Mouse (Mus musculus) erythroid progenitor cell, adult 5-6 weeks (primary cell): Measurements from ENCODE around the gene Rpl36. TPM values are rescaled to one million over a fixed set of nuclear protein-coding genes. Genes with fewer than 3 reads are reported as not detected.
"Not testable (repeated sequence)": the region's sequence is repeated elsewhere in the genome, so short reads cannot be mapped to it uniquely, and the experiment has no call there.

Experiments used
- ATAC-seq: replicated peaks from 2 replicates; pipeline ENCODE4 v1.8.0; 2016; ENCODE audit warnings: moderate number of reproducible peaks, mild to moderate bottlenecking, moderate TSS enrichment, inconsistent platforms; ENCODE audit not compliant: poor library complexity, low FRiP score, severe bottlenecking
- total RNA-seq, 2 experiments: library from RNA; stranded (forward) in 1 of 2; stranded (reverse) in 1 of 2; fragments of 150-400 nt in 1 of 2; fragments of 186-747, 209-891 nt in 1 of 2; gene quantifications; 2 replicates each; pipeline versions ENCODE4 v1.2.3 to v1.2.4; 2015 to 2017; ENCODE audit warnings: low replicate concordance in 2 of 2

The Rpl36 gene
- total RNA-seq, 2 experiments from 2014 or later, result 203 to 298 TPM

- not testable (repeated sequence) for ATAC-seq
Observed at GRCm38 (mm10) chr17:56629800-56630781, 16.9 kb downstream of the Rpl36 start.

GRCm38 (mm10) chr17:56631807-56632206, 18.6 kb downstream of the Rpl36 start:
- no peak for ATAC-seq

- ATAC-seq, result no peak
Observed at GRCm38 (mm10) chr17:56634023-56634422, 20.8 kb downstream of the Rpl36 start.

- no peak for ATAC-seq
Observed at GRCm38 (mm10) chr17:56643237-56643636, 30.0 kb downstream of the Rpl36 start.

- no peak for ATAC-seq
Observed at GRCm38 (mm10) chr17:56647546-56647945, 34.3 kb downstream of the Rpl36 start.

GRCm38 (mm10) chr17:56651801-56652200, 38.6 kb downstream of the Rpl36 start:
- ATAC-seq, result no peak

- no peak for ATAC-seq
Observed at GRCm38 (mm10) chr17:56654771-56655170, 41.6 kb downstream of the Rpl36 start.

GRCm38 (mm10) chr17:56655311-56655710, 42.1 kb downstream of the Rpl36 start:
- ATAC-seq, result no peak

- ATAC-seq, result no peak
Observed at GRCm38 (mm10) chr17:56656171-56656570, 43.0 kb downstream of the Rpl36 start.

- ATAC-seq, result no peak
Observed at GRCm38 (mm10) chr17:56663659-56664058, 50.4 kb downstream of the Rpl36 start.

Other genes with a start within 250 kb of the Rpl36 start
- gene Ptprs, start 136.9 kb upstream of the Rpl36 start, total RNA-seq (2015; ENCODE audit: low replicate concordance), result 7.9 and 10.9 TPM in 2 replicates
- 2.1 and 4.7 TPM in 2 replicates for gene Ptprs, start 136.9 kb upstream of the Rpl36 start, total RNA-seq (2017; ENCODE audit: low replicate concordance)
- gene Znrf4, start 101.0 kb upstream of the Rpl36 start, total RNA-seq (2015; ENCODE audit: low replicate concordance), result not detected in 2 replicates
- not detected in 2 replicates for gene Znrf4, start 101.0 kb upstream of the Rpl36 start, total RNA-seq (2017; ENCODE audit: low replicate concordance)
- 6.1 TPM in 1 of 2 replicates, not detected in the other for gene Gm20219, start 59.0 kb upstream of the Rpl36 start, total RNA-seq (2015; ENCODE audit: low replicate concordance)
- 1.2 TPM in 1 of 2 replicates, not detected in the other for gene Gm20219, start 59.0 kb upstream of the Rpl36 start, total RNA-seq (2017; ENCODE audit: low replicate concordance)
- gene Safb2, start 28.8 kb upstream of the Rpl36 start, total RNA-seq (2015; ENCODE audit: low replicate concordance), result 107 and 153 TPM in 2 replicates
- 350 and 385 TPM in 2 replicates for gene Safb2, start 28.8 kb upstream of the Rpl36 start, total RNA-seq (2017; ENCODE audit: low replicate concordance)
- gene Safb, start 28.6 kb upstream of the Rpl36 start, total RNA-seq (2015; ENCODE audit: low replicate concordance), result 120 and 141 TPM in 2 replicates
- 189 and 314 TPM in 2 replicates for gene Safb, start 28.6 kb upstream of the Rpl36 start, total RNA-seq (2017; ENCODE audit: low replicate concordance)
- gene 2410015M20Rik, start 3.6 kb upstream of the Rpl36 start, total RNA-seq (2015; ENCODE audit: low replicate concordance), result 21.8 and 29.9 TPM in 2 replicates
- gene 2410015M20Rik, start 3.6 kb upstream of the Rpl36 start, total RNA-seq (2017; ENCODE audit: low replicate concordance), result 20.7 and 33.0 TPM in 2 replicates
- gene Lonp1, start 13.5 kb downstream of the Rpl36 start, total RNA-seq (2015; ENCODE audit: low replicate concordance), result 3.6 and 4.2 TPM in 2 replicates
- gene Lonp1, start 13.5 kb downstream of the Rpl36 start, total RNA-seq (2017; ENCODE audit: low replicate concordance), result 9.5 and 15.0 TPM in 2 replicates
- gene Catsperd, start 14.7 kb downstream of the Rpl36 start, total RNA-seq (2015; ENCODE audit: low replicate concordance), result not detected in 2 replicates
- not detected in 2 replicates for gene Catsperd, start 14.7 kb downstream of the Rpl36 start, total RNA-seq (2017; ENCODE audit: low replicate concordance)
- gene Ranbp3, start 59.9 kb downstream of the Rpl36 start, total RNA-seq (2015; ENCODE audit: low replicate concordance), result 51.1 and 73.9 TPM in 2 replicates
- gene Ranbp3, start 59.9 kb downstream of the Rpl36 start, total RNA-seq (2017; ENCODE audit: low replicate concordance), result 72.9 and 77.2 TPM in 2 replicates
- 46.5 and 90.1 TPM in 2 replicates for gene Ndufa11, start 104.4 kb downstream of the Rpl36 start, total RNA-seq (2015; ENCODE audit: low replicate concordance)
- 54.2 and 67.9 TPM in 2 replicates for gene Ndufa11, start 104.4 kb downstream of the Rpl36 start, total RNA-seq (2017; ENCODE audit: low replicate concordance)
- 2.1 and 2.2 TPM in 2 replicates for gene Vmac, start 104.6 kb downstream of the Rpl36 start, total RNA-seq (2015; ENCODE audit: low replicate concordance)
- gene Vmac, start 104.6 kb downstream of the Rpl36 start, total RNA-seq (2017; ENCODE audit: low replicate concordance), result not detected in 2 replicates
- gene Nrtn, start 144.1 kb downstream of the Rpl36 start, total RNA-seq (2015; ENCODE audit: low replicate concordance), result not detected in 2 replicates
- gene Nrtn, start 144.1 kb downstream of the Rpl36 start, total RNA-seq (2017; ENCODE audit: low replicate concordance), result not detected in 2 replicates
- 6.5 and 7.1 TPM in 2 replicates for gene Dus3l, start 151.3 kb downstream of the Rpl36 start, total RNA-seq (2015; ENCODE audit: low replicate concordance)
- 3.0 and 5.4 TPM in 2 replicates for gene Dus3l, start 151.3 kb downstream of the Rpl36 start, total RNA-seq (2017; ENCODE audit: low replicate concordance)
- gene Prr22, start 156.8 kb downstream of the Rpl36 start, total RNA-seq (2015; ENCODE audit: low replicate concordance), result not detected in 2 replicates
- gene Prr22, start 156.8 kb downstream of the Rpl36 start, total RNA-seq (2017; ENCODE audit: low replicate concordance), result not detected in 2 replicates
- 101 and 107 TPM in 2 replicates for gene Rfx2, start 217.6 kb downstream of the Rpl36 start, total RNA-seq (2015; ENCODE audit: low replicate concordance)
- gene Rfx2, start 217.6 kb downstream of the Rpl36 start, total RNA-seq (2017; ENCODE audit: low replicate concordance), result 76.1 and 105 TPM in 2 replicates